Mouse (Mus musculus) megakaryocyte, embryonic 14.5 days (primary cell): ENCODE measurements around the gene Fbxo24. TPM values are rescaled to one million over a fixed set of nuclear protein-coding genes. Genes with fewer than 3 reads are reported as not detected.
A peak's percentile ranks its signal among the peaks of the same experiment; 100 is the strongest.

ENCODE experiments used
- H3K27me3 ChIP-seq: replicated peaks from 2 replicates; pipeline ENCODE3; 2012; ENCODE audit warnings: inconsistent platforms
- H3K36me3 ChIP-seq: replicated peaks from 2 replicates; pipeline ENCODE3; 2012; ENCODE audit warnings: low read length, inconsistent platforms, mixed read lengths
- H3K4me1 ChIP-seq: 2 replicates; pipeline ENCODE4 v1.6.1; 2012; ENCODE audit warnings: inconsistent platforms
- H3K4me3 ChIP-seq: replicated peaks from 2 replicates; pipeline ENCODE3; 2012; ENCODE audit warnings: moderate library complexity, mild to moderate bottlenecking, inconsistent platforms
- H3K9me3 ChIP-seq: 2 replicates; pipeline ENCODE4 v1.6.1; 2012; ENCODE audit warnings: inconsistent platforms
- FLI1 ChIP-seq: IDR thresholded peaks from 2 replicates; pipeline ENCODE4 v1.6.1; 2012; ENCODE audit warnings: low read length, inconsistent platforms, mixed read lengths
- GATA1 ChIP-seq: IDR thresholded peaks from 3 replicates; pipeline ENCODE4 v1.6.1; 2012; ENCODE audit warnings: mixed read lengths, low read length, inconsistent platforms, borderline replicate concordance
- polyA plus RNA-seq: library from polyadenylated mRNA; stranded (reverse); fragments of >175 nt; gene quantifications from 2 replicates; pipeline ENCODE4 v1.2.3, GENCODE M21; 2012; ENCODE audit warnings: low replicate concordance; ENCODE audit not compliant: insufficient read depth

Gene Fbxo24
- polyA plus RNA-seq, 1 experiment = 0.15 TPM

DNA sequence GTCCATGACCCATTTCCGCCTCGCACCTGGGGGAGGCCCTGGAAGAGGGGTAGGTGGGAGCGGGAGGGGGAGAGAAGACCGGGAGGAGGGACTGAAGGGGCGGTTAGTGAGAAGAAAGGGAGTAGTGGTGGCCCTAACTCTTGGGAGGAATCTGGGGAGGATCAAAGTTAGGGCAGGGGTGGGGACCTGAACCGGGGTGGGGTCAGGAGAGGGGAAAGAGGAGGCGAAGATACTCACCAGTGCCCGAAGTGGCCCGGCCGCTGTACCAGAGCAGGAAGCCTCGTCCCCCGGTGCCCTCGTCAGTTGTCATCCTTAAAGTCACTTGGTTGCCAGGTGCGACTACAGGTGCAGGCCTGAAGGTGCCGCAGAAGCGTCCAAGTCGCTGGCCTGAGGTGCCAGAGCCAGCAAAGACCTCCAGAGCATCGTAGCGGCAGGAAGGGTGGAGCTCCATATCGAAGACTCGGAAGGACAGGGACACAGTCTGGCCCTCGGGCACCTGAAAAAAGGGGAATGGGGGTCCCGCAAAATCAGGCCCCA is 20.1 kb downstream of the Fbxo24 start:
- Histone ChIP-seq H3K36me3 (peaks cover 46% of the 10 kb centered on the region), H3K4me1 (peaks cover 48% of the 10 kb centered on the region), H3K4me3 (no peak overlapping the region), H3K9me3 (no peaks in the 10 kb centered on the region), H3K27me3 (peaks cover 5% of the 10 kb centered on the region)
- TF ChIP-seq FLI1 (no peak), GATA1 (no peak)

DNA sequence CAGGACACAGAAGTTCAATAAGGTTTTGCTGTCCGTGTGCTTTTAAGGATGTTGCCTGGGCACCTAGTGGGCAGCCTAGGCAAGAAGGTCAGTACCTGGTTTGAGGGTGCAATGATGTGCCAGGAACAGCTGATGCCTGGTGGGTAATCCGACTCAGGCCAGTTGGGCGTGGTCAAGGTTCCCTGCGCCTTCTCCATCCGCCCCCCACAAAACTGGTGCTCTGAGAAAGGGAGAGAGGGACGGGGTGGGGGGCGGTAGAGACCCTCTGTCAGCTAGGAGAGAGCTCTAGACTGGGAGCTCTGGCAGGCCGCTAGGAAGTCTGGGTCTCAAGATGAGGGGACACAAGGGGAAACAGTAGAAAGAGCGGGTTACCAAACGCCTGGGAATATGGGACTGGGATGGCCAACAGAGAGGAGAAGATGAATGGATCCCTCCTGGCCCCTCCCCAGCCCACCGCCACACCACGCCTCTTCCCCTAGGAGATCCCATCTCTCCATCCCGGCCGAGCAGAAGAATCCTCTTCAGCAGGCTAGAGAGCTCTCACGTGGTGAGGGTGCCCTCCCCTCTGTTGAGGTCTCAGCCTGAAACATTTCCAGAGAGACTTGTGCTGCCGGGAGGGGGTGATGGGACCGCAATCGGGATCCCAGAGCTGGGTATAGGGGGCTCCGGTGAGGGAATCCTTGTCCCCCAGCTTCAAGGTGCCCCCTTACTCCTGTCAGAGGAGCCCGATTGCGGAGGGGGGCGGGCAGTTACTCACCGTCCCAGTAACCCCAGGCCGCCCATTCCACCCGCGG is 20.7 kb downstream of the Fbxo24 start:
- no peaks in the 10 kb centered on the region for H3K9me3 ChIP-seq
- peaks cover 48% of the 10 kb centered on the region for H3K4me1 ChIP-seq
- H3K36me3 ChIP-seq = peaks cover 41% of the 10 kb centered on the region
- TF ChIP-seq FLI1 = no peak
- TF ChIP-seq GATA1 = no peak
- no peak overlapping the region for H3K4me3 ChIP-seq
- peaks cover 4% of the 10 kb centered on the region for H3K27me3 ChIP-seq

DNA sequence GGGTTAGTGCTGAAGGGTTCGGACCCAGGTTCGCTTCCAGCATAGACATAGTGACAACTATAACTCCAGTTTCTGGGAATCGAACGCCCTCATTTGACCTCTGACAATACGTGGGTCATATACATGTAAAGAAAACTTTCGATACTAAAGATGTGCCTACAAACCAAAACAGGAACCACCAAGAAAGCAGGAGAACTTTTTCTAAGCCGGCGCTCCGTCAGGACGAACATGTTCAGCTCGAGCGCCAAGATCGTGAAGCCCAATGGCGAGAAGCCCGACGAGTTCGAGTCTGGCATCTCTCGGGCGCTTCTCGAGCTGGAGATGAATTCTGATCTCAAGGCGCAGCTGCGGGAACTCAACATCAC is 27.5 kb downstream of the Fbxo24 start:
- H3K4me1 ChIP-seq = peaks cover 78% of the 10 kb centered on the region
- TF ChIP-seq FLI1 (no peak), GATA1 (no peak)

DNA sequence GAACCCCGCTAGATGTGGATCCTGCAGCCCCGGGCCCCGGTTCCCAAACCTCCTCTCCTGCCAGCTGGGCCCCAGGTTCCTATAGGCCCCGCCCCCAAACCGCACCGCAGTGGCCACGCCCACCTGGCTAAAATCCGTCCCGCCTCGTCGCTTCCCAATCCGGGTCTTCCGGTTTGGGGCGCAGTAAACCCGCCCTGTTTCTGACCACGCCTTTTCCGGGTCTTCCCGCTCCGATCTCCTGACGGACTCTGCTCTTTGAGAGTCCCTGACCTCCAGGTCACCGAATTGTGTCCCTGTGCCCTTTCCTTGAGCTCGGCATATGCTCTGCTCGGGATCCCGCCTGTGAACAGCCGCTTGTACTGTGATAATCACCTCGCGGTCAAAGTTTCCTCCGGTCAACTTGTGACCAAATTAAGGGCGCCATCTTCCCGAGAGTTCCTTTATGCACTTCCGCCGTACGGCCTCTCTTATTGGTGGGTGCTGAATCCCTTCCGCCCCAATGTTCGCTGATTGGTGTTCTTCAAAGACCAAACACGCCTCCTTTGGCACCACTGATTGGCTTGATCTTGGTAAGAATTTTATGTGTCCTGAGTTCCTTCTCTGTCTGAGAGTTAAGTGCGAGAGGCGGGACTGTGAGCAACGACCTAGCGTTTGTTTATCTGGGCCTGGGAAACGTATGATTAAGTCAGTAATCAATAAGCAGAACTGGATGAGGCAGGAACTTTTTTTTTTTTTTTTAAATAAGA is 28.0 kb downstream of the Fbxo24 start, which contains the start of gene Mospd3:
TSS of gene Mospd3 (minus strand) at position 440 of the 746 bp plus-strand sequence.
- H3K4me1 ChIP-seq = peaks cover 75% of the 10 kb centered on the region
- peak within 1 kb of the TSS; percentile 96 for H3K4me3 ChIP-seq
- no peaks in the 10 kb centered on the region for H3K27me3 ChIP-seq
- H3K9me3 ChIP-seq = no peaks in the 10 kb centered on the region
- TF ChIP-seq FLI1 = peak; percentile 69; the same call in 1 of the 2 replicates
- TF ChIP-seq GATA1 = no peak
- peaks cover 24% of the 10 kb centered on the region for H3K36me3 ChIP-seq

More for the DNA sequence above, 27.5 kb downstream of the Fbxo24 start:
- H3K9me3 ChIP-seq = no peaks in the 10 kb centered on the region
- H3K4me3 ChIP-seq = peak overlapping the region; percentile 96
- peaks cover 29% of the 10 kb centered on the region for H3K36me3 ChIP-seq
- no peaks in the 10 kb centered on the region for H3K27me3 ChIP-seq

DNA sequence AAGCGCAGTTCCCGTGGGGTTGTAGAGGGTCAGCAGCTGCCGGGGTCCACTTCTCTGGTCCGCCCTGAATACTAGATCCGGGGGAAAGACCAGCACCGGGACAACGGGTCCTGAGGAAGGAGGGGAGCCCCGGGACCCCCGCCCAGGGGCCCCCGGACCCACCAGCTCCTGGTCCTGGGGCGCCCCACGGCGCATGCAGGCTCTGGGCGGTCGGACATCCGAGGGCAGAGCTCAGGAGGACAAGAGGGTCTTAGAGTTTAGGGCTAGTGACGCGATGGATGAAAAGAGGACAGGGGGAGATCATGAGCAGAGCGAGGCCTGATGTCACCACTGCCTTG is 28.6 kb downstream of the Fbxo24 start:
- Histone ChIP-seq H3K4me3 (peak overlapping the region; percentile 96), H3K4me1 (peaks cover 73% of the 10 kb centered on the region), H3K27me3 (no peaks in the 10 kb centered on the region), H3K36me3 (peaks cover 20% of the 10 kb centered on the region), H3K9me3 (no peaks in the 10 kb centered on the region)
- TF ChIP-seq FLI1 (no peak), GATA1 (no peak)

DNA sequence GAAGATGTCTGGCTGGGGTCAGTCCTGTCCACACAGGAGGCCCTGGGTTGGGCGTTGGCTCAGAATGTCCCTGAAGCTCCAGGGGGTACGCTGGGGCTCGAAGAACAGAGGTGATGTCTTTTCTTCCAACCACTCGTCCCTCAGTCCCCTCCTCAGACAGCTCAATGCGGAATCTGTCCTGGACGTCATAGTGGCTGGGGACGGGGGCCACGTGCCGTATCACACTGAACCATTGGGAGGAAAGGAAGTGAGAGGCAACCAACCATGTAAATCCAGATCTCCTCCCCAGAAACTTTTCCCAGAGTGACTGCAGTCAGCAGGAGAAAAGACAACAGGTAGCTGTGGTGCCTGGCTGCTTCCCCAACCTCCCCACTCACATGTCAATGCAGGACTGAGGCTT is 29.2 kb downstream of the Fbxo24 start:
- peaks cover 19% of the 10 kb centered on the region for H3K36me3 ChIP-seq
- H3K4me1 ChIP-seq = peaks cover 69% of the 10 kb centered on the region
- no peaks in the 10 kb centered on the region for H3K9me3 ChIP-seq
- H3K27me3 ChIP-seq = no peaks in the 10 kb centered on the region
- peak overlapping the region; percentile 96 for H3K4me3 ChIP-seq
- TF ChIP-seq GATA1 = no peak
- no peak for TF ChIP-seq FLI1

DNA sequence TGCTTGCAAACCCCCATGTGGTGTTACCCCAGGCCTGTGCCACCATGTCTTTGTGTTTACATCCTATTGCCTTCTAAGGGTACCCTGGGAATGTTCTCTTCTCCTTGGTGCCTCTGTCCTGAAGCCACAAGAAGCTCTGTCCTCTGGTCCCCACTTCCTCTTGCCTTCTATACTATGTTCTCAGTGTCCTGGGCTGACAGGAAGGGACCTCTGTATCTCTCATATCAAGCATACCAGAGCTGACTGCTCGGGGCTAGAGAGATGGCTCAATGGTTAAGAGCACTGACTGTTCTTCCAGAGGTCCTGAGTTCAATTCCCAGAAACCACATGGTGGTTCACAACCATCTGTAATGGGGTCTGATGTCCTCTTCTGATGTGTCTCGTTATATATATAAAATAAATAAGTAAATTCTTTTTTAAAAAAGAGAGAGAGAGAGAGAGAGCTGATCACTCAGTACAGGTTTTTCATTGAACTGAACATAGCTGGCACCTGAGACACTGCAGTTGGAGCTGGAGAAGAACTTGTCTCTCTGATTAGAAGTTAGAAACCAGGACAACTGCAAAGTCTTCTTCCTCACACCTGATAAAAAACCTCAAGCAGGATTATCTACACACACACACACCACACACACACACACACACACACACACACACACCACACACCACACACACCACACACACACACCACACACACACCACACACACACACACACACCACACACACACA is 30.5 kb downstream of the Fbxo24 start:
- Histone ChIP-seq H3K27me3 (no peaks in the 10 kb centered on the region), H3K36me3 (peaks cover 16% of the 10 kb centered on the region), H3K4me1 (peaks cover 63% of the 10 kb centered on the region), H3K9me3 (no peaks in the 10 kb centered on the region), H3K4me3 (peak overlapping the region; percentile 62)
- TF ChIP-seq FLI1 = no peak
- no peak for TF ChIP-seq GATA1

DNA sequence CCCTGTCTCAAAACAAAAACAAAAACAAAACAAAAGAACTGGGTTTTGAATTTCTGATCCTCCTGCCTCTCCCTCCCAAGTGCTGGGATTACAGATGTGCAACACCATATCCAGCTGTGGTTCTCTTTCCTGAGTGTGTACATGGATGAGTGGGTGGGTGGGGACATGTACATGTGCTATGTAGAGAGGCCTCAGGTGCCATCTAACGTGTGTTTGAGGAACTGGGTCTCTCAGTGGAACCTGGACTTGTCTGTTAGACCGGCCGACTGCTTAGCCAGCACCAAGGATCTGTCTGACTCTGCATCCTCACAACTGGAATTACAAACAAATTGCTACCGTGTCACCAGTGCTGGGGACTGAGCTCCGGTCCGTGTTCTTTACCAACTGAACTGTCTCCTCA is 31.2 kb downstream of the Fbxo24 start:
- H3K4me3 ChIP-seq = peak overlapping the region; percentile 62
- peaks cover 56% of the 10 kb centered on the region for H3K4me1 ChIP-seq
- H3K27me3 ChIP-seq = no peaks in the 10 kb centered on the region
- no peaks in the 10 kb centered on the region for H3K9me3 ChIP-seq
- peaks cover 16% of the 10 kb centered on the region for H3K36me3 ChIP-seq
- TF ChIP-seq FLI1 (no peak), GATA1 (no peak)

DNA sequence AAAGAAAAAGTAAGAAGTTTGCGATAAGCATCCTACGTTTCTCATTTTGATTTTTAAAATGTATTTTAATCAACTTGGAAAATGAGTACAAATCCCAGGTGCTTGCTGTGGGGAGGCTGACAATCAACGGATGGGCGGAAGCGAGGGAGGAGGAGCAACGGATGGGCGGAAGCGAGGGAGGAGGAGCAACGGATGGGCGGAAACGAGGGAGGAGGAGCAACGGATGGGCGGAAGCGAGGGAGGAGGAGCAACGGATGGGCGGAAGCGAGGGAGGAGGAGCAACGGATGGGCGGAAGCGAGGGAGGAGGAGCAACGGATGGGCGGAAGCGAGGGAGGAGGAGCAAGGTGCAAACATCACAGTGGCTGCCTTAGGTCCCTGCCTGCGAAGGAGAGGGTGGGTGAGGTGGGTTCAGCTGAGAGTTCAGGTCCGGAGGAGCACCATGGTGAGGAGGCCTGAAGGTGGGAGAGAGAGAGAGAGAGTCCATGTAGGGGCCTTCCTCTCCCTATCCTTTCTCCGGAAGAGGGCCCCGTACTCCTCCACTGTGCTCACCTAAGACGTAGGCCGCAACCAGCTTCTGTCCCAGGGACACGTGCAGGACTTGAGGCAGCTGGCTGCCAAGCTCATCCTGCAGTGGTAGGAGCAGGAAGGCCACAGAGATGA is 32.1 kb downstream of the Fbxo24 start:
- peak overlapping the region; percentile 90 for H3K4me3 ChIP-seq
- H3K27me3 ChIP-seq = no peaks in the 10 kb centered on the region
- H3K36me3 ChIP-seq = peaks cover 16% of the 10 kb centered on the region
- TF ChIP-seq GATA1 (no peak), FLI1 (no peak)
- peaks cover 58% of the 10 kb centered on the region for H3K4me1 ChIP-seq
- H3K9me3 ChIP-seq = no peaks in the 10 kb centered on the region
